Mouse (Mus musculus) kidney, postnatal 14 days (tissue): ENCODE results near the gene Lrwd1.
"Not testable (repeated sequence)": the region's sequence is repeated elsewhere in the genome, so short reads cannot be mapped to it uniquely, and the experiment has no call there.

Experiments used
- DNase-seq: peaks from one replicate; pipeline ENCODE4 v3.0.0; 2022; ENCODE audit warnings: mixed read lengths

The Lrwd1 gene

DNA sequence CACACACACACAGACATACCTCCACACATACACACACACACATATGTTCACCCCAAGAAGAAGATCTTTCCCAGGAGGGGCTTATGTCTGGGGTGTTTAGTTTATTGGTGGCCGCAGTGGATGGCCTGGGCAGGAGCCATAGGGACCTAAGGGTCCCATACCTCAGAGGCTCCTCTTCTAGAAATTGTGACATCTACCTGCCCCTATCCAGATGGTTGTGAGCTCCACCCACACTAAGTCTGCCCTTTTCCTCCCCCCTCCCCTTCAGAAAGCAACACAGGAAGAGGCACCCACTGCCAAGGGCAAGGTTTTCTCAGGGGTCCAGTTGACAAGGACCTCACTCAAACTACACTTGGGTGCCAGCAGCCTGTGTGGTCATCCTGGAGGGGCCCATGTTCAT is 11.1 kb upstream of the Lrwd1 start:
- DNase-seq: no peak

DNA sequence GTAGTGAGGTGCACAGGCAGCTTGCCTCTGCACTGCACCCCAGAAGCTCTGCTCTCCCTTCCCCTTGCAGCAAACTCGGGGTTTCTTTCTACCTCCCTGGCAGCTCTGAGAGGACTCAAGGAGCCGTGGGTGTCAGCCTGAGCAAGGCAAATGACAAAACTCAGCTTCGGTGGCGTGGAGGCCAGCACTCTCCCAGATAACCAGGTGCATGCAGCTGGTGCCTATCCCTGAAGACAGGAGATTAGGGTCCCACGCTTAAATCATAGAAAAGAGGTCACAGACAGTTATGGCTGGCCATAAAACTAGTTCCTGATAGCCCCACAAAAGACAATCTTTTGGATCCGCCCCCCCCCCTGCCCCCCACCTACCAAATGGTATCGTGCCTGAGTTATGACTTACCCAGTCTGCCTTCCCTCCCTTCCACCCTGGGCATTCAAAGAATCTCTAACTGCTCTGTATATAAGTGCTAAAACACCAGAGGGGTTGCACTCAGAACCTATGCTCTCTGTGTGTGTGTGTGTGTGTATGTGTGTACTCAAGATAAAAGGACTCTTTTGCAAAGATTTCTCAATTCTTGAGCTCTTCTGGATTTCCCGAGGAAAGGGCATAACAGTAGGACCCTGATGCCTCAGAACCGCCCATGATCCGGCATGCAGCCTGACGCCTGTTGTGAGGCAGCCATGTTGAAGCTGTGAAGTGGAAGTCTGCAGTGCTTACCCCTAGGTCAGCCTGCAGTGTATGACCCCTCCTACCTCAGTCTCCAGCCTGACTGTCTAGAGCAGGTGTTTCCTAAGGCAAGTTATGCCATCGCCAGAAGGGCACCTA is 8.9 kb upstream of the Lrwd1 start:
- DNase-seq: peak; percentile 31

DNA sequence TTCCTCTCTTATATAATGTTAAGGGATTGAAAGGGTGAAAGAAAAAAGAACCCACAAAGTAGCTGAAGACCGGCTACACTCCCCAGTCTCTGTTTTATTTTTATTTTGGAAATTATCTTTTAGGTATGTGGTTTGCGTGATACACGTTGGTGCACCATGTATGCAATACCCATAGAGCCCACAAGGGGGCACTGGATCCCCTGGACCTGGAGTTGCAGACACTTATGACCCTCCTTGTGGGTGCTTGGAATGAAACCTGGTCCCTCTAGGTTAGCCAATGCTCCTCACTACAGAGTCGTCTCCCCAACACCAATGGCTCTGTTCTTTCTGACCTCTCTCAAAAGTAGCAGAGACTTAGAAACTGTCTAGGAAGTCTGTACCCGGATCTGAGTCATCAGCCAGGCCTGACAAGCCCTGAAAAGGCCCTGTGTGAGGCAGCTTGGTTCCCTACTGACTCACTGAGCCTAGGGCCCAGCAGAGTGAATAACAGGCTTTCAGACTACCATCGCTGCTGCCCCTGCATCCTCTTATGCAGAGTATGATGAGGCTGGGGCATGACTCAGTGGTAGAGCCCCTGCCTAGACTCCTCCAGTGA is 7.4 kb upstream of the Lrwd1 start:
- no peak for DNase-seq

DNA sequence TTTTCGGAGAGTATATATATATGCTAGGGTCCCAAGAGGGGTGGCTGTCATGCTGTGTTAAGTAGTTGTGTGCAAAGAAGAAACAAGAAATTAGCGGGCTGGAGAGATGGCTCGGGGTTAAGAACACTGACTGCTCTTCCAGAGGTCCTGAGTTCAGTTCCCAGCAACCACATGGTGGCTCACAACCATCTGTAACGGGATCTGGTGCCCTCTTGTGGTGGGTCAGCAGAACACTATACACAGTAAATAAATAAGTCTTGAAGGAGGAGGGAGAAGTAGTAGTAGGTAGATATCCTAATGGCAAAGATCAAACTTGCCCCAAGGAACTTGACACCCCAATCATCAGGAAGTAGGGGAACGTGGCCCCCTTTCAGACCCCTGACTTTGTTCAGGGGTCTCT is 6.9 kb upstream of the Lrwd1 start:
- DNase-seq: no peak

DNA sequence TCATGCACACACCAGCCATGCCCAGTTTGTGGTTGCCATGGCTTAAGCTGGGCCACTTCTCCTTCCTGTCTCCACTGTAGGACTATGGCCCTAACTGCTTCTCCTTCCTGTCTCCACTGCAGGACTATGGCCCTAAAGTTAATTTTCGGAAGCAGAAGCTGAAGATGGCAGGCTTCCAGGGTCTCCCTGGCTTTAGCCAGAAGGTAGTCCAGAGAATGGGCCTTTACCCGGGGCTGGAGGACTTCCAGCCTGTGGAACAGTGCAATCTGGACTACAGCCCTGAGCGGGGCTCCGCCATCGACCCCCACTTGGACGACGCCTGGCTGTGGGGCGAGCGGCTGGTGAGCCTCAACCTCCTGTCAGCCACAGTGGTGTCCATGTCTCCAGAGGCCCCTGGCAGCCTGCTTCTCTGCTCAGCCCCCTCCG is 4.2 kb upstream of the Lrwd1 start:
- no peak for DNase-seq

DNA sequence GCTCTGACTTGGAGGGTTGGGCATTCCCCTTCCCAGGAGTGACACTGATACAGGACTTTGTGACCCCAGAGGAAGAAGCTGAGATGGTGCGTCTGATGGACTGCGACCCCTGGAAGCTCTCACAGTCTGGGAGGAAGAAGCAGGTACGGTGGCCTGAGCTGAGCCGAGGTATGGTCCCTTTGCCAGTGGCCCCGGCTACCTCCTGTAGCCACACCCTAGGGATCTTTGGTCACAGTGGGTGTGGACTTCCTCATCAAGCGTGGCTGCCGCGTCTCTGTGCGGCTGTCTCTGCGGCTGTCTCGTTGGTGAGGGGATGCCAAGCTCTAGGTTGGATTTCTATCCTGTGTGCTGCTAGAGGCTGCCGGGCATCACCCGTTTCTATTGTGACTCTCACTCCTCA is 3.5 kb upstream of the Lrwd1 start:
- no peak for DNase-seq

DNA sequence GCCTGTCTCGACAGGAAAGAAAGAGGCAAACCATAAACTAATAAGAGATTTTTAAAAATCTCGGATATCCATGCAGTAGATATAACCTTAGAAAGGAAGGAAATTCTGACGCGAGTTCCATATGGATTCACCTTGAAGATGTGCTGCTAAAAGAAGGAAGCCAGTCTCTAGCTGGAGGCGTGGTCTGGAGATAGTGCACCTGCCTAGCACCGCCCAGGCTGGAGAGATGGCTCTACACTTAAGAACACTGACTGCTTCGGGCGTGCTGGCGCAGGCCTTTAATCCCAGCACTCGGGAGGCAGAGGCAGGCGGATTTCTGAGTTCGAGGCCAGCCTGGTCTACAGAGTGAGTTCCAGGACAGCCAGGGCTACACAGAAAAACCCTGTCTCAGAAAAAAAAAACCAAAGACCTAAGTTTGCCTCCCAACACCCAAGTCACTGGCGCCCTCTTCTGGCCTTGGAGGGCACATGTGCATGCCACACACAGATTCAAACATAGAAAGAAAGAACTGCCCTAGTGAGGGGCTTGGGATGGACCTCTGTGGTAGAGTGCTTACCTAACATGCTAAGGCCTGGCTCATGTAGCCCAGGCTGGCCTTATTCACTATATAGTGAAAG is 1.9 kb upstream of the Lrwd1 start:
- DNase-seq: peak; percentile 41

DNA sequence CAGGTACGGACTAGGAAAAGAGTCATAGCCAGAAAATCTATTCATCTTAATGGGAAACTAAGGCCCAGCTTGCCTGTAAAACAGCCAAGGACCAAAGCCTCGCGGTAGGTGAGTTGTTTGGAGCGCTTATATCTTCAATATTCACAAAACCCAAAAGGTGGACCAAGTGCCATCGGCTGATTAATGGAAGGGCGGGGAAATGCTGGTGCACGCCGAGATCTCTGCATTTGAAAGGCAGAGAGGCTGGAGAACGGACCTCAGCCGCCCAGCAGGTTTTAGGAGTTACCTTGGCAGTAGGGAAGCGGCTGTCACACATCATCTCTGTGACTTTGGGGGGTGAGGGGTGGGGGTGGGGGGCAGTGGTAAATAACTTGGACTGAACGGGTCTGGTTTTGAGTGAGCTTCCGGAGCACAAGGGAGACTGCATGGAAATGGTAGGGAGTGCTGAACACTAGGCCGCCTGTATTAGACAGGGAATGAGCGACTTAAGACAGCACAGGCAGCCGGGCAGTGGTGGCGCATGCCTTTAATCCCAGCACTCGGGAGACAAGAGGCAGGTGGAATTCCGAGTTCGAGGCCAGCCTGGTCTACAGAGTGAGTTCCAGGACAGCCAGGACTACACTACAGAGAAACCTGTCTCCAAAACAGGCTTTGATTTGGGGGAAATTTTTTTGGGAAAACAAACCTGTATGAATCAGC is 567 bp upstream of the Lrwd1 start:
- no peak for DNase-seq

DNA sequence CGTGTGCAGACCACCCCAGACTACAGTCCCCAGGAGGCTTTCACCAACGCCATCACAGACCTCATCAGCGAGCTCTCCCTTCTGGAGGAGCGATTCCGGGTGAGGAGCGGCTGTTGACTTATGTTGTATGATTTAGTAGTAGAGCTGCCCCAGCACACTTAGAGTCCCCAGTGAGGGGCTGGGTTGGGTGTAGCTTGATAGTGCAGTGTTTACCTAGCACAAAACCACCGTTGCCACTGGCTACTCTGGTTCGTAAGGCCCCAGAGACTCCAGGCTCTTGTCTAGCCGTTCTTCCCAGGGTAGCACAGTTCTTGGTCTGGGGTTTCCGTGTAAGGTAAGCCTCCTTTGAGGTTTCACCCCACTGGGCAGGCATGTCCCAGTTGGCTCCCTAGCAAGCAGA is 13.7 kb downstream of the Lrwd1 start:
- no peak for DNase-seq

DNA sequence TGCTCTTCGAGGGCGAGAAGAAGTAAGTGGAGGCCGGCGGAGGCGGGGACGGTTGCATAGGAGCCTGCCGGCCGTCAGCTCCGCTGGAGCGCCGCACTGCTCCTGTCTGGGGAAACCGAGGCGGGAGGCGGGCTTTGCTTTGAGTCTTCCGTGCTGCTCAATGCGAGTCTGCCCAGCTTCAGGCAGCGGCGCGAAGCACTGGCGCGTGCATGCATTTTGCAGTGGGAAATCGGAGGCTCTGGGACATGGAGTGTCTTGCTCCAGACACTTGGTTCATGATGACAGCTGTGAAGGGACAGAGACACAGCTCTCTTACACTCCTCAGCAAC is 19.1 kb downstream of the Lrwd1 start:
- no peak for DNase-seq

DNA sequence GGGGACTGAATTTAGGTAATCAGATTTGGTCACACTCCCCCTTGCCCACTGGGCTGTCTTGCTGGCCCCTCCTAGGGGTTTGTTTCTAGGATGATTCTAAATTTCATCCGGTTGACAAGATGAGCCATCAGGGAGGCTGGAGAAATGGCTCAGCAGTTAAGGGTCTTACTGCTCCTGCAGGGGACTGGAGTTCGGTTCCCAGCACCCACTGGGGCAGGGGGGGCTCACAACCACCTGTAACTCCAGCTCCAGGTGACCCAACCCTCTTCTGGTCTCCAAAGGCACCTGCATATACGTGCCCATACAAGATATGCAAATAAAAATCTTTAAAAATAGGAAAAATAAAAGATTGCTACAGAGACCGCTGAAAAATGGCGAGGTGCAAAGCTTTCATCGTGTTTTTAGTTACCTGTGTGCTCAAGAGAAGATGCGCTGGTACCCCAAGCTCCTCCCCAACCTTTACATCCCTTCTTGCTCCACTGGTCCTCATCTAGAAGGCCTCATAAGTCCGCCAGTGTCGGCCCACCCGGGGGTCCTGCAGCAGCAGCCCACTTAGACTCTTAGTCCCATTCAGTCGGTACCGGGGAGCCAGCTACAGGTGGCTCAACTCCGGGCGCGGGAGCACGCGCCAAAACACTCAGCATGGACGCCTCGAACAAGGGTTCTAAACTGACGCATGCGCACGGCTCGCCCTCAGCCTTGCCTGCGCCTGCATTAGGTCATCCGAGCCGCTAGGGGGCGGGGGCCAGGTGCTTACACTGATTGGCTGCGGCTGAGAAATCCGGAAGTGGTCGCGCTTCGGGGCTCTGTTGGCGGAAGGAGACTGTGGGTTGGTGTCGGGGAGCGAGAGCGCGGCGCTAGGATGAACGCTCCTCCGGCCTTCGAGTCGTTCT is 19.7 kb downstream of the Lrwd1 start, which contains the start of gene Polr2j:
Gene Polr2j, plus strand, starts transcription at position 741 of the 893 bp plus-strand sequence.
- peak; percentile 97 for DNase-seq

DNA sequence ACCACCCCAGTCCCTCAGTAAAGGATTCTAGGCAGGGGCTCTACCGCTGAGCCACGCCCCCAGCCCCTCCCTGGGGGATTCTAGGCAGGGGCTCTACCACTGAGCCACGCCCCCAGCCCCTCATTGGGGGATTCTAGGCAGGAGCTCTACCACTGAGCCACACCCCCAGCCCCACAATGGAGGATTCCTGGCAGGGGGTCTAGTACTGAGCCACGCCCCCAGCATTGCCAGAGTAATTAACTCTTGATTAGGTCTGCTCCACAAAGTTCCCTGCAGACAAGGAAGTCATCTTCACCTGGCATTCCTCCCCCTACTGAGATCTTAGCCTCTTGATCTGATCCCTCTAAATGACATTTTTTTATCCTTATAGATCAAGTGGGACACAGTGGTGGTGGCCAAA is 22.3 kb downstream of the Lrwd1 start:
- DNase-seq: not testable (repeated sequence)

DNA sequence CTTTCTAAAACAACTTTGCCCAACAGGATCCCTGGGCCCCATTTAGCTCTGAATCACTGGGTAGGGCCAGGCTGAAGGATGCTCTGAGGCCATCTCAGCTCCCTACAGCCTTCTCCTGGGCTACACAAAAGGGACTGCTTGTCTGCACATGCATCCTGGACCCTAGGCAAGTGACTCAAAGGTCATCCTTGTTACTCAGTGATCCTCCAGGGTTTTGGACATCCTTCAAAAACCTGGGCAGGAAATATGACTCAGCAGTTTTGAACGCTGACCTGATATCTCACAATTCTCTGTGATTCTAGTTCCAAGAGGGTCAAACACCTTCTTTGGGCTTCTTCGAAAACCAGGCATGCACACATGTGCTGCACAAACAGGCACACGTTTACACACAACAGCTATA is 26.8 kb downstream of the Lrwd1 start:
- DNase-seq: no peak

DNA sequence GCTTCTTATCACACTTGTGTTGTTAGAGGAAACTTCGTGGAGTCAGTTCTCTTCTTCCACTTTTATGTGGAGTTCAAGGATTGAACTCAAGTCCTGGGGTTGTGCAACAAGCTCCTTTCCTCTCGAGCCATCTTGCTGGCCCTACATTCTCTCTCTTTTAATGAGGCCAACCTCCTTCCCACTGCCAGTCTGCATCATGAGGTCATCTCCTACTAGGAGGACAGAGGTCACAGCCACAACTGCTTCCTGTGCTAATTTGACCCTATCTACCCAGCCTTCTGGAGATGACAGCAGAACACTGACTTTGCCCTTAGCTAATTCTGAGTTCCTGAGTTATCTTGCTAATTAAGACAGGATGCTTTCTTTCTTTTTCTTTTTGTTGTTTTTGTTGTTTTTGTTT is 27.4 kb downstream of the Lrwd1 start:
- no peak for DNase-seq

DNA sequence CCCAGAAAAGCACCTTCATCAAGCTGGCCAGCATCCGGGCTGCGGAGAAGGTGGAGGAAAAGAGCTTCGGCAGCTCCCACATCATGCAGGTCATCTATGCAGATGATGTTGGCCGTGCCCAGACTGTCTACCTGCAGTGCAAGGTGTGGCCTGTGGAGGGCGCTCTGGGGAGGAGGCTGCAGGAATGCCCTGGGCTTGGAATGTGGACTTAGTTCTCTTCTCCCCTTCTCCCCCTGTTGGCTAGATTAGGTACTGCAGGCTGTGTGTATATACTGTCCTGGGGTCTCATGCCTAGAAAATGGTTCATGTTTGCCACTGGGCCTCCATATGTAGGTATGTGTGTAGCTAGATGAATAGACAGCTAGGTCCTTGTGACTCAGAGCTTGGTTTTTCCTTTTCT is 31.4 kb downstream of the Lrwd1 start:
- no peak for DNase-seq

DNA sequence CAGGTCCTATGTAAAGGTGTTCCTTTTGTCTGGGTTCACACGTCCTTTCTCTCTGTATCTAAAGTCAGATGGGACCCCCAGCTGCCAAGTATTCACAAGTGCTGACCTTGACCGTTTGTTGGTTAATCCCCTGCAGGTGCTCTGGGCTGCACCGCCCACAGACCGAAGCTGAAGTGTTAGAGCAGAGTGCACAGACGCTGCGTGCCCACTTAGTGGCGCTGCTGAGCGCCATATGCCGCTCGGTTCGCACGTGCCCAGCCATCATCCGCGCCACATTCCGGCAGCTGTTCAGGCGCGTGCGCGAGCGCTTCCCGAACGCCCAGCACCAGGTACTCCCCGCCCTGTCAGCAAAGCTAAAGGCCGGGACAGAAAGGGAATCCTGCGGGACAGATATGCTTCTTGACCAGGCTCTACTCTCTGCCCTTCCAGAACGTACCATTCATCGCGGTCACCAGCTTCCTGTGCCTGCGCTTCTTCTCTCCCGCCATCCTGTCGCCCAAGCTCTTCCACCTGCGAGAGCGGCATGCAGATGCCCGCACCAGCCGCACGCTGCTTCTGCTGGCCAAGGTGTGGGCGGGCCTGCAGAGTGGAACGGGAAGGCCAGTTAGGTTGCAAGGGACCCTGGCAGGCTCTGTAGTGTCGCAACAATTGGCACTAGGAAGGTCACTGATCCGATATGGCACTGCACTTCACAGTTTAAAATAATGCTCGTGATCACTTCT is 33.6 kb downstream of the Lrwd1 start:
- peak; percentile 77 for DNase-seq

DNA sequence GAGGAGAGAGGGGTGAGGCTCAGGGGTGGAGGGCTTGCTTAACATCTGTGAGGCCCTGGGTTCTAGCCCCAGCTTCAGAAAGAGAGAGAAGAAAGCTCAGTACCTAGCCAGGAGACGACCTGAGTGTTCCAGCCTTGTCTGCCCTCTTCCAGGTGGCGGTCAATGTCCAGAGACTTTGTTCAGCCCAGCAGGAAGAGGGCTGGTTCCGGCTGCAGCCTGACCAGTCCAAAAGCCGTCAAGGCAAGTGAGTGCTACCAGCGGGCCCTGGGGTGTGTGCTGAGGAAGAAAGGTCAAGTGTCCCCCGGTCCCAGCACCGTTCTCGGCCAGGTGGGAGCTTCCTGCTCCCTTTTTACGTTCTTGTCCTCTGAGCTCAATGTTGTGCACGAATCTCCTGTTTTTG is 37.3 kb downstream of the Lrwd1 start:
- peak; percentile 34 for DNase-seq

DNA sequence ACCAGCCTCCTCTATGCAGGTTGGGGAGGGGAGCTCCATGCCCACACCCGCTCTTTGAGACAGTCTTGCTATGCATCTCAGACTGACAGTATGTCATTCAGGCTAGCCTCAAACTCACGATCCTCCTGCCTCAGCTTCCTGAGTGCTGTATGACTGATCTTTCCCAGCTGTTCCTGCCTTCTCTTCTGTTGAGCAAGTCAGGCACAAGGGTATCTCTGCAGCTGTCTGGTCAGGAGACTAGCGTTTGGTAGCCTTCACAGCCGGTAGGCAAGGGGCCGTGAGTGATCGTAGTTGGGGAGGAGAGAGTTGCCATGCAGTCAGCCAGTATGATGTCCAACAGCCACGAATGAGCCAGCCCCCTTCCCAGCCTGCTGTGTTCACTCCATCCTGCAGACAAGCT is 40.8 kb downstream of the Lrwd1 start:
- no peak for DNase-seq

DNA sequence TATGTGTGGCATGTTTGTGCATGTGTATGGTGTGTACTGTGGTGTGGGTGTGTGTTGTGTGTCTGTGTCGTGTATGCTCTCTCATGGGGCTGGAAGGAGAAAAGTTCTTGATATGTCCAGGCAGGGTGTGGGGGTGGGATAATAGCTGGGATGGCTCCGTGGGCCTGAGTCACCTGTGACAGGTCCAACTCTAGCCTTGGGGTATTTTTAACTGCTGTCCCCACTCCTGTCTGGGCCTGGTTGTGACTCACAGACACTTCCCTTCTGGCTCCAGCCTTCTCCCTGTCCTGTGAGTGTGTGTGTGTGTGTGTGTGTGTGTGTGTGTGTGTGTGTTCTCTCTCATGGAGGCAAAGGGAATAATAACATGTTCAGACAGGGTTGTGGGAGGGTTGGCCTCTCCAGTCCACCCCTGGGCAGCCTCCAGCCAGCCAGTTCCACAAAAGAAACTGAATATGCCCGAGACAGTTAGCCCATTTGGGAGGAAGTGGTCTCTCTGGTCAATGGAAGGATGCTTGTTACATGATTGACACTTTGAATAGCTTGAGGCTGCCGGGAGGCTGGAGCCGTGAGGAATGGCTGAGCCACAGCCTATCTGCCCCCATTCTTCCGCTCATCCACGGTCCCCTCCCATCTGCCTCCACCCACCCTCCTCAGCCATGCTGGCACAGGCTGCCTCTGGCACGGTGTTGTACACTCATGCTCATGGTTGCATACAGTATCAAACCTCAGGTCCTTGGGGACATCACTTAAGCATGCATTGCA is 41.4 kb downstream of the Lrwd1 start:
- no peak for DNase-seq

DNA sequence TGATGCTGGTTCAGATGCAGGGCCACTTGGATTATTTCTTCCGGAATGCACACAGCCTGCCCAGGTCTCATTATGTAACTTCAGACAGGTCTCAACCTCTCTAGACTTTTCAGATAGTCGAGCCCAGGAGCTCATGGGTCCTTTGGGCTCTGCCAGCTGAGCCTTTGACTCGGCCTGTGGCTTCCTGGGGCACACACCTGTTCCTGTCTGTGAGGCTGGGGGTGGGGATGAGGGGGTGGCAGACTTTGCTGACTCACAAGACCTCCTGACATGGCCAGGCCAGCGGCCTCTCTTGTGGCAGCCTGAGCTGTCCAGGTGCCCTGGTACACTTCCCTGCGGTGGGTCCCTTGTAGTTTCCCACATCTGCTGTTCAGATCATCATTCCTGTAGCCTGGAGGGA is 43.9 kb downstream of the Lrwd1 start:
- no peak for DNase-seq
